Mouse (Mus musculus): ENCODE data around the gene Ccdc167. TPM values are rescaled to one million over a fixed set of nuclear protein-coding genes. Genes with fewer than 3 reads are reported as not detected.

Ccdc167 gene
- polyA plus RNA-seq, 1 experiment, result 1.5 TPM

DNA sequence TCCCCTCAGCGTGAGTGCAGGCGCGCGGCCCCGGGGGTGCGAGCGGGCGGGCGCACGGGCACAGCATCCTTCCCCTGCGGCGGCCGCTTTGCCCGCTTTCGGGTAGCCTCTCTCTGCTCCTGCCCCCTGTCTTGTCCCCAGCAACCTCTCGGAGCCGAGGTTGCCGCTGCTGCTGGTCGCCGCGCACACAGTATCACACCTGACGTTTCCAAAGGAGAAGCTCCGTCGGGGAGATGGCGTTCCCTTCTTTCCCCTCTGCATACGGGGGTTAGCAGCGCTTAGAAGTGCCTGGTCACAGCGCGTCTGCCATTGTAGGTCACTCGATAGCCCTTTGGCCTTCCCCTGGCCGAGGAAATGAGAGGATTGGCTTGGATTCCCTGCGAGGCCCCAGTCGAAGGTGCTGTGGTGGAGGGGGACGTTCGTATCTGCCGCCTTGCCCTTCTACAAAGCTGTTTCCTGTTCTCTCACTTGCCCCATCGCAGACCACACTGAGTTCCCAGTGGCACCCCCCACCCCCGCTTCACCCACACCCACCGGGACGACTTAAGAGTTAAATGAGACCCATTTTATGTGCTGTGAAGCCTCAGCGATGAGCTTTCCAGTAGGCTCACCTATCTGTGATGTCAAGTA is 56.0 kb downstream of the Ccdc167 start:
- Histone ChIP-seq H3K4me3 (ENCODE audit: control insufficient read depth, low read depth, low read length) (peak overlapping the region; percentile 87), H3K27ac (ENCODE audit: control insufficient read depth, insufficient read depth, low read depth, low read length) (peak overlapping the region; percentile 68), H3K36me3 (ENCODE audit: control insufficient read depth, insufficient read depth, low read length) (peaks cover 1% of the 10 kb centered on the region; the same call in 1 of the 2 replicates), H3K4me1 (ENCODE audit: control insufficient read depth, insufficient read depth, low read length) (peaks cover 7% of the 10 kb centered on the region), H3K27me3 (ENCODE audit: control insufficient read depth, insufficient read depth, low read length) (no peaks in the 10 kb centered on the region)
- no peak for TF ChIP-seq CTCF (IDR thresholded peaks at IDR 0.05; ENCODE audit: control insufficient read depth, insufficient read depth, insufficient replicate concordance, low read depth, low read length)

DNA sequence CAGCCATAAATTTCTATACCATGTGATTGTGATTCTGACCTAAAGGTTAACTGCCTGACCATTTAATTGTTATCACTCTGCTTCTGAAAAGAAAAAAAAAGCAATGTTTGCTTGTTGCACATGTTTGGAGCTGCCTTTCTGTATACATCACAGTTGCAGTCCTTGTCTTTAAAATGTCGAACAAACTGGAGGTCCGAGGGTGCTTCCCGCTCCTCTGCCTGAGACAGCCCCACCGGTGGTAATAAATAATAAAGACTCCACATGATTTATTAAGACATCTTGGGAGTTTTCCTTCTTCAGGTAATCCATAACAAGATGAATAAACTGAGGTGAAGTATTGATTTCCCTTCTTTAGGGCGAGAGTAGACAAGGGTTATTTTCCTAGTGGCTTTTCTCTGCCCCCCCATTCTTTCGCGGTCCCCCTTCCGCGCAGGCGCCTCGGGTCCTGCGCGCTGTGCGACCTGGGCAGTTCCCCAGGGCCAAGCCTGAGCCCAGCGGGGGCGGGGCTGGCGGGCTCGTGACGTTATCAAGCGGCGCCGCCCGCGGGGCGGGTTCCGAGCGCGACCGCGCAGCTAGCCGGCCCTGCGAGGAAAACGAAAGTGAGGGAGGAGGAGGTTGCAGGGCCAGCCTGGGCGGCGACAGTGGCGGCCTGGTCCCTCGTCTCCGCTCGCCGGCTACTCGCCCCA is 56.6 kb downstream of the Ccdc167 start, which contains the start of gene Cmtr1:
Cmtr1 (plus strand) TSS at position 520 of the 686 bp plus-strand sequence.
- Histone ChIP-seq H3K27me3 (ENCODE audit: control insufficient read depth, insufficient read depth, low read length) (no peaks in the 10 kb centered on the region), H3K36me3 (ENCODE audit: control insufficient read depth, insufficient read depth, low read length) (peaks cover 1% of the 10 kb centered on the region; the same call in 1 of the 2 replicates), H3K27ac (ENCODE audit: control insufficient read depth, insufficient read depth, low read depth, low read length) (peak within 1 kb of the TSS; percentile 68), H3K4me1 (ENCODE audit: control insufficient read depth, insufficient read depth, low read length) (peaks cover 7% of the 10 kb centered on the region), H3K4me3 (ENCODE audit: control insufficient read depth, low read depth, low read length) (peak within 1 kb of the TSS; percentile 87)
- TF ChIP-seq CTCF (IDR thresholded peaks at IDR 0.05; ENCODE audit: control insufficient read depth, insufficient read depth, insufficient replicate concordance, low read depth, low read length) (no peak), POLR2A (IDR thresholded peaks at IDR 0.05; ENCODE audit: control insufficient read depth, low read depth, low read length) (peak; percentile 80)

DNA sequence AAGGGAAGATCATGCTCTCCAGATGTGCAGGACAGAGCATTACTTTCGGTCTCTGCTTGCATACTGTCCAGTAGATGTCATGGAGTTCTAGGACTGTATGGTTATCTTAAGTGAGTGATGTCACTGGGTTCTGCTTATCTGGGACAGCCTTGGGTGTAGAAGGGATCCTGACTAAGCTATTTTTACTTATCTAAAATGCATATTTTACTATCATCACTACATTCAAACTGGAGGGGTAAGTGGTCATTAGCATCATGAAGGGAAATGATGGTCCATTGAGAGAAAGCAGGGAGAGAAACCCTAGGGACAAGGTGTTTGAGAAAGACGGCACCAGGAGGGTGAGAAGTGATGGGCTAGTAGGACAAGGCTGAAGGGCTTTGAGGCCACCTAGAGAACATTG is 58.6 kb downstream of the Ccdc167 start:
- Histone ChIP-seq H3K4me1 (ENCODE audit: control insufficient read depth, insufficient read depth, low read length) (peaks cover 7% of the 10 kb centered on the region), H3K27me3 (ENCODE audit: control insufficient read depth, insufficient read depth, low read length) (no peaks in the 10 kb centered on the region), H3K4me3 (ENCODE audit: control insufficient read depth, low read depth, low read length) (no peak overlapping the region), H3K36me3 (ENCODE audit: control insufficient read depth, insufficient read depth, low read length) (no peaks in the 10 kb centered on the region), H3K27ac (ENCODE audit: control insufficient read depth, insufficient read depth, low read depth, low read length) (no peak overlapping the region)
- TF ChIP-seq CTCF (IDR thresholded peaks at IDR 0.05; ENCODE audit: control insufficient read depth, insufficient read depth, insufficient replicate concordance, low read depth, low read length) (no peak), POLR2A (IDR thresholded peaks at IDR 0.05; ENCODE audit: control insufficient read depth, low read depth, low read length) (no peak)

DNA sequence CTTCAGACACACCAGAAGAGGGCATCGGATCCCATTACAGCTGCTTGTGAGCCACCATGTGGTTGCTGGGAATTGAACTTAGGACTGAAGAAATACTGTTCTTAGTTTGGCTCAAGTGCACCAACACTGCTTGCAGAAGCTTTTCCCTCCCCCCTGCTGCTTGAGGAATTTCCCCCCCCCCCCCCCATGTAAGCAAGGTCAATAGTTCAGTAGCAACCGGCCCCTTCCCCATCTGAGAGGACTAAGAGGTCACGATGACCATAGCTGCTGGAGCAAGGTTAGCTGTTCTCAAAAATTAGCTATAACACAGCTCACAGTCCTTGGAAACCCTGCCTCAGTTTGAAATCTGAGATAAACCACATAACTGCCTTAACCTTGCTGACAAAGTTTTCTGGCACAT is 74.6 kb downstream of the Ccdc167 start:
- Histone ChIP-seq H3K27me3 (ENCODE audit: control insufficient read depth, insufficient read depth, low read length) (no peaks in the 10 kb centered on the region), H3K27ac (ENCODE audit: control insufficient read depth, insufficient read depth, low read depth, low read length) (no peak overlapping the region), H3K4me1 (ENCODE audit: control insufficient read depth, insufficient read depth, low read length) (no peaks in the 10 kb centered on the region; the same call in 1 of the 2 replicates), H3K4me3 (ENCODE audit: control insufficient read depth, low read depth, low read length) (no peak overlapping the region), H3K36me3 (ENCODE audit: control insufficient read depth, insufficient read depth, low read length) (peaks cover 2% of the 10 kb centered on the region; the same call in 1 of the 2 replicates)
- TF ChIP-seq CTCF (IDR thresholded peaks at IDR 0.05; ENCODE audit: control insufficient read depth, insufficient read depth, insufficient replicate concordance, low read depth, low read length) (no peak), POLR2A (IDR thresholded peaks at IDR 0.05; ENCODE audit: control insufficient read depth, low read depth, low read length) (no peak)

DNA sequence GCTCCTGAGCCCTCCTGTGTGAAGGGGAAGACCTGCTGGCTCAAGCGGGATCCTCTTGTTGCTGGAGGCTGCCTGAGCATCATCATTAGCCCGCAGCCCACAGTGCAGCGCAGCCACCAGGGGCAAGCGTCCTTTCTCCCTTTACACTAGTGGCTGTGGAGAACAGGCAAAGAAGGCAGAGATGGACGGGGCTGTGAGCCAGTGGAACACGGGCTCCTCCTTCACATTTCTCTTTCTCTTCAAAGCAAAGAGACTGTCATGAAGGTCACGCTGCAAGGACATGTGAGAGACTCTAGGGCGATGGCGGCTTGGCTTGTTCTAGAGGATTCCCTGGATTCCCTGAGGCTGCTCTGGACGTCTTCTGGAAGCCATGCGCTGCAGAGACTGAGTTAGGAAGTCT is 75.9 kb downstream of the Ccdc167 start:
- Histone ChIP-seq H3K4me1 (ENCODE audit: control insufficient read depth, insufficient read depth, low read length) (no peaks in the 10 kb centered on the region; the same call in 1 of the 2 replicates), H3K27ac (ENCODE audit: control insufficient read depth, insufficient read depth, low read depth, low read length) (no peak overlapping the region), H3K36me3 (ENCODE audit: control insufficient read depth, insufficient read depth, low read length) (peaks cover 5% of the 10 kb centered on the region), H3K4me3 (ENCODE audit: control insufficient read depth, low read depth, low read length) (peak overlapping the region; percentile 28; the same call in 1 of the 2 replicates), H3K27me3 (ENCODE audit: control insufficient read depth, insufficient read depth, low read length) (no peaks in the 10 kb centered on the region)
- TF ChIP-seq POLR2A (IDR thresholded peaks at IDR 0.05; ENCODE audit: control insufficient read depth, low read depth, low read length) (no peak), CTCF (IDR thresholded peaks at IDR 0.05; ENCODE audit: control insufficient read depth, insufficient read depth, insufficient replicate concordance, low read depth, low read length) (no peak)

DNA sequence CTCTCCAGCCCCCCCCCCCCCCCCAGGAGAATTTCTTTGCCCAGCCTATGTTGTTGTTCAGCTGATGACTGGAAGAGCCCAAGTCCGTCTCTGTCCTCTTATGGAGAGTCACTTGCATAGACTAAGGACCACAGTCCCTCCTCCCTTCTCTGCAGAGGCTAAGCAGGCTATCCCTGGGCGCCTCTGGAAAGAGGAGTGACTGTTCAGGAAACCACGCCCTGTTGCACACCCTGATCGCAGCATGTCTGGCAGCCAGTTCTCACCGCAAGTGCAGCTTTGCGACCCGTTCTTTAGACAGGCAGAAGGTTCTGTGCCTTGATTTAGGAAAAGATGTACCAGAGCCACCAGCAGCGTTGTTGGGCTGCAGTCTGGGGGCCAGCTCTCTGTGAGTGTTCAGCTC is 78.9 kb downstream of the Ccdc167 start:
- Histone ChIP-seq H3K27ac (ENCODE audit: control insufficient read depth, insufficient read depth, low read depth, low read length) (no peak overlapping the region), H3K36me3 (ENCODE audit: control insufficient read depth, insufficient read depth, low read length) (peaks cover 5% of the 10 kb centered on the region), H3K4me1 (ENCODE audit: control insufficient read depth, insufficient read depth, low read length) (no peaks in the 10 kb centered on the region), H3K4me3 (ENCODE audit: control insufficient read depth, low read depth, low read length) (no peak overlapping the region), H3K27me3 (ENCODE audit: control insufficient read depth, insufficient read depth, low read length) (no peaks in the 10 kb centered on the region)
- no peak for TF ChIP-seq CTCF (IDR thresholded peaks at IDR 0.05; ENCODE audit: control insufficient read depth, insufficient read depth, insufficient replicate concordance, low read depth, low read length)
- no peak for TF ChIP-seq POLR2A (IDR thresholded peaks at IDR 0.05; ENCODE audit: control insufficient read depth, low read depth, low read length)

DNA sequence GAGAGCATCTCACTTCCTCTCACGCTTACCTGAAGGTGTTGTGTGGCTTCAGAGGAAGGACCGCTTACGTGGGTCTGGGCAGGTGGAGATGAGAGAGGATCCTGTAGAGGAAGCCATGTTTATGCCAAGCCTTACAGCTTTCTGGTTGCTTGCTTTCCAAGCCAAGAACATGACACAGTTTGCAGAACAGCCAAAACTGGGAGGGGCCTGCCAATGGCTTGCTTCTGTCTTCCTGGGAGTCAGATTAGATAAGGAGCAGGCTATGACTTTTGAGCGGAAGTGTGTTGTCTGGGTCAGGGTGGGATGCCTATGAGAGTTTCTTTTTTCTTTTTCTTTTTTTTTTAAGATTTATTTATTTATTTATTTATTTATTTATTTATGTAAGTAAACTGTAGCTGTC is 79.5 kb downstream of the Ccdc167 start:
- no peak for TF ChIP-seq POLR2A (IDR thresholded peaks at IDR 0.05; ENCODE audit: control insufficient read depth, low read depth, low read length)
- TF ChIP-seq CTCF (IDR thresholded peaks at IDR 0.05; ENCODE audit: control insufficient read depth, insufficient read depth, insufficient replicate concordance, low read depth, low read length), result no peak
- H3K27me3 ChIP-seq (ENCODE audit: control insufficient read depth, insufficient read depth, low read length), result no peaks in the 10 kb centered on the region
- H3K27ac ChIP-seq (ENCODE audit: control insufficient read depth, insufficient read depth, low read depth, low read length), result no peak overlapping the region
- no peak overlapping the region for H3K4me3 ChIP-seq (ENCODE audit: control insufficient read depth, low read depth, low read length)
- H3K4me1 ChIP-seq (ENCODE audit: control insufficient read depth, insufficient read depth, low read length), result no peaks in the 10 kb centered on the region
- peaks cover 5% of the 10 kb centered on the region for H3K36me3 ChIP-seq (ENCODE audit: control insufficient read depth, insufficient read depth, low read length)

Other genes with a start within 250 kb of the Ccdc167 start
- gene Pim1, start 226.3 kb downstream of the Ccdc167 start, polyA plus RNA-seq (2012; rRNA removed), result 87.2 and 99.7 TPM in 2 replicates
- 18.6 and 21.1 TPM in 2 replicates for gene Gm17657, start 167.4 kb downstream of the Ccdc167 start, polyA plus RNA-seq (2012; rRNA removed)
- gene Tbc1d22b, start 167.3 kb downstream of the Ccdc167 start, polyA plus RNA-seq (2012; rRNA removed), result 26.0 and 26.5 TPM in 2 replicates
- 312 and 396 TPM in 2 replicates for gene Tmem217, start 164.7 kb downstream of the Ccdc167 start, polyA plus RNA-seq (2012; rRNA removed)
- gene Rnf8, start 102.3 kb downstream of the Ccdc167 start, polyA plus RNA-seq (2012; rRNA removed), result 19.7 and 21.0 TPM in 2 replicates
- 0.98 and 1.2 TPM in 2 replicates for gene Gm28043, start 102.2 kb downstream of the Ccdc167 start, polyA plus RNA-seq (2012; rRNA removed)
- 23.8 and 25.7 TPM in 2 replicates for gene Cmtr1, start 56.4 kb downstream of the Ccdc167 start, polyA plus RNA-seq (2012; rRNA removed)